Mouse (Mus musculus) neural tube, embryonic 14.5 days (tissue): ENCODE data around the gene Creb3l2. TPM values are rescaled to one million over a fixed set of nuclear protein-coding genes. Genes with fewer than 3 reads are reported as not detected.

Source experiments
- ATAC-seq: fragments of 200-750 bp; cut with Nextera tagmentation; 2 replicates; pipeline ENCODE4 v1.8.0; 2017; ENCODE audit warnings: low read depth, mild to moderate bottlenecking, moderate TSS enrichment, moderate library complexity
- H3K27ac ChIP-seq: fragments of 300-500 bp; sonication (generic); 2 replicates; pipeline ENCODE4 v1.5.1; 2014; ENCODE audit warnings: low read depth, mild to moderate bottlenecking, control low read depth, low read length, moderate library complexity, mixed read lengths
- H3K27me3 ChIP-seq: fragments of 300-500 bp; sonication (generic); 2 replicates; pipeline ENCODE4 v1.6.1; 2014; ENCODE audit warnings: low read length; ENCODE audit not compliant: control insufficient read depth, insufficient read depth
- H3K36me3 ChIP-seq: fragments of 300-500 bp; sonication (generic); 2 replicates; pipeline ENCODE4 v1.6.1; 2014; ENCODE audit warnings: low read length, mixed read lengths; ENCODE audit not compliant: control insufficient read depth, insufficient read depth
- H3K4me1 ChIP-seq: fragments of 300-500 bp; sonication (generic); 2 replicates; pipeline ENCODE4 v1.6.1; 2014; ENCODE audit warnings: low read length; ENCODE audit not compliant: control insufficient read depth, insufficient read depth
- H3K4me2 ChIP-seq: fragments of 300-500 bp; sonication (generic); 2 replicates; pipeline ENCODE4 v1.6.1; 2014; ENCODE audit warnings: mild to moderate bottlenecking, low read depth, low read length, control low read depth
- H3K4me3 ChIP-seq: fragments of 300-500 bp; sonication (generic); 2 replicates; pipeline ENCODE4 v1.5.1; 2014; ENCODE audit warnings: low read depth, low read length, control low read depth, mixed read lengths
- H3K9ac ChIP-seq: fragments of 300-500 bp; sonication (generic); replicated peaks from 2 replicates; pipeline ENCODE4 v1.6.1; 2014; ENCODE audit warnings: low read depth, mild to moderate bottlenecking, control low read depth, low read length, mixed read lengths
- H3K9me3 ChIP-seq: fragments of 300-500 bp; sonication (generic); 2 replicates; pipeline ENCODE4 v1.6.1; 2016; ENCODE audit warnings: low read length; ENCODE audit not compliant: control insufficient read depth
- WGBS: fragments of 180-500 bp; shearing (Covaris S2); extraction: QIAGEN DNeasy Blood & Tissue Kit; methylation state at CpG from one replicate; pipeline ENCODE4 v1.1.7; 2014; 5-methylcytosine and 5-hydroxymethylcytosine counted together
- polyA plus RNA-seq: library from polyadenylated mRNA; unstranded; fragments of >200 nt; fragmentation: Nextera tagmentation; extraction: Ambion mirVana; gene quantifications from 2 replicates; pipeline ENCODE4 v1.2.1, GENCODE M21; 2014

Gene Creb3l2
- polyA plus RNA-seq, 1 experiment from 2014 or later: 2.3 TPM

- Histone ChIP-seq H3K36me3 (no peaks in the 10 kb centered on the region), H3K4me2 (no peak overlapping the region), H3K27ac (no peak overlapping the region), H3K9ac (no peak overlapping the region), H3K4me3 (no peak overlapping the region), H3K27me3 (no peaks in the 10 kb centered on the region), H3K4me1 (no peaks in the 10 kb centered on the region; the same call in 1 of the 2 replicates), H3K9me3 (no peaks in the 10 kb centered on the region)
- WGBS: 52% methylated on average over 11 of the region's 11 CpGs
- no peak for ATAC-seq
Measured at GRCm38 (mm10) chr6:37365179-37365578, 76.8 kb downstream of the Creb3l2 start.

- no peaks in the 10 kb centered on the region for H3K9me3 ChIP-seq
- WGBS: 95% methylated on average over 8 of the region's 8 CpGs
Measured at GRCm38 (mm10) chr6:37364361-37364760, 77.6 kb downstream of the Creb3l2 start.

GRCm38 (mm10) chr6:37360813-37361385, 81.0 kb downstream of the Creb3l2 start:
- WGBS: 28% methylated on average over 11 of the region's 11 CpGs
- ATAC-seq: no peak
- Histone ChIP-seq H3K36me3 (no peaks in the 10 kb centered on the region), H3K27ac (no peak overlapping the region), H3K9me3 (no peaks in the 10 kb centered on the region), H3K4me2 (no peak overlapping the region), H3K4me1 (no peaks in the 10 kb centered on the region; the same call in 1 of the 2 replicates), H3K9ac (no peak overlapping the region), H3K27me3 (no peaks in the 10 kb centered on the region), H3K4me3 (no peak overlapping the region)

More at GRCm38 (mm10) chr6:37364361-37364760, 77.6 kb downstream of the Creb3l2 start:
- H3K36me3 ChIP-seq: no peaks in the 10 kb centered on the region
- H3K27ac ChIP-seq: no peak overlapping the region
- H3K9ac ChIP-seq: no peak overlapping the region
- no peaks in the 10 kb centered on the region; the same call in 1 of the 2 replicates for H3K4me1 ChIP-seq
- H3K27me3 ChIP-seq: no peaks in the 10 kb centered on the region
- H3K4me2 ChIP-seq: no peak overlapping the region
- no peak for ATAC-seq
- H3K4me3 ChIP-seq: no peak overlapping the region

- peak; percentile 75; the same call in 1 of the 2 replicates for ATAC-seq
- H3K27me3 ChIP-seq: no peaks in the 10 kb centered on the region
- no peaks in the 10 kb centered on the region for H3K36me3 ChIP-seq
- WGBS: 39% methylated on average over 17 of the region's 17 CpGs
- H3K4me3 ChIP-seq: no peak overlapping the region
- H3K27ac ChIP-seq: no peak overlapping the region
- no peak overlapping the region for H3K9ac ChIP-seq
- no peaks in the 10 kb centered on the region for H3K4me1 ChIP-seq
- no peaks in the 10 kb centered on the region for H3K9me3 ChIP-seq
- H3K4me2 ChIP-seq: no peak overlapping the region
Measured at GRCm38 (mm10) chr6:37354449-37355179, 87.3 kb downstream of the Creb3l2 start.

GRCm38 (mm10) chr6:37353616-37354015, 88.3 kb downstream of the Creb3l2 start:
- Histone ChIP-seq H3K27ac (no peak overlapping the region), H3K4me3 (no peak overlapping the region), H3K9me3 (no peaks in the 10 kb centered on the region), H3K9ac (no peak overlapping the region), H3K27me3 (no peaks in the 10 kb centered on the region), H3K4me1 (no peaks in the 10 kb centered on the region), H3K36me3 (no peaks in the 10 kb centered on the region), H3K4me2 (no peak overlapping the region)
- ATAC-seq: no peak
- 72% methylated on average over 9 of the region's 9 CpGs for WGBS

GRCm38 (mm10) chr6:37351731-37352380, 90.1 kb downstream of the Creb3l2 start:
- peak; percentile 87 for ATAC-seq

GRCm38 (mm10) chr6:37350315-37350714, 91.6 kb downstream of the Creb3l2 start:
- Histone ChIP-seq H3K4me2 (no peak overlapping the region), H3K27ac (no peak overlapping the region), H3K9ac (no peak overlapping the region), H3K36me3 (no peaks in the 10 kb centered on the region), H3K9me3 (no peaks in the 10 kb centered on the region), H3K4me1 (no peaks in the 10 kb centered on the region), H3K4me3 (no peak overlapping the region), H3K27me3 (no peaks in the 10 kb centered on the region)
- 89% methylated on average over 8 of the region's 8 CpGs for WGBS
- no peak for ATAC-seq

More at GRCm38 (mm10) chr6:37351731-37352380, 90.1 kb downstream of the Creb3l2 start:
- 28% methylated on average over 10 of the region's 10 CpGs for WGBS
- Histone ChIP-seq H3K27ac (no peak overlapping the region), H3K4me1 (no peaks in the 10 kb centered on the region), H3K36me3 (no peaks in the 10 kb centered on the region), H3K4me2 (no peak overlapping the region), H3K4me3 (no peak overlapping the region), H3K9ac (no peak overlapping the region), H3K9me3 (no peaks in the 10 kb centered on the region), H3K27me3 (no peaks in the 10 kb centered on the region)

GRCm38 (mm10) chr6:37347606-37348005, 94.3 kb downstream of the Creb3l2 start:
- Histone ChIP-seq H3K27me3 (no peaks in the 10 kb centered on the region), H3K4me2 (no peak overlapping the region), H3K4me1 (no peaks in the 10 kb centered on the region), H3K36me3 (no peaks in the 10 kb centered on the region), H3K27ac (no peak overlapping the region), H3K4me3 (no peak overlapping the region), H3K9me3 (no peaks in the 10 kb centered on the region), H3K9ac (no peak overlapping the region)
- no peak for ATAC-seq
- WGBS: 74% methylated on average over 5 of the region's 5 CpGs

GRCm38 (mm10) chr6:37338055-37338454, 103.9 kb downstream of the Creb3l2 start:
- Histone ChIP-seq H3K36me3 (no peaks in the 10 kb centered on the region), H3K27ac (no peak overlapping the region), H3K9ac (no peak overlapping the region), H3K27me3 (no peaks in the 10 kb centered on the region), H3K4me3 (no peak overlapping the region), H3K4me1 (peaks cover 9% of the 10 kb centered on the region), H3K9me3 (no peaks in the 10 kb centered on the region), H3K4me2 (no peak overlapping the region)
- ATAC-seq: no peak
- 87% methylated on average over 5 of the region's 5 CpGs for WGBS
